Mouse (Mus musculus) granulocyte monocyte progenitor cell, adult 5-6 weeks (primary cell): Measurements from ENCODE around the gene Tmem198. TPM values are rescaled to one million over a fixed set of nuclear protein-coding genes. Genes with fewer than 3 reads are reported as not detected.

Experiments
- ATAC-seq: replicated peaks from 2 replicates; pipeline ENCODE4 v1.8.0; 2016; ENCODE audit warnings: mild to moderate bottlenecking, moderate TSS enrichment, inconsistent platforms; ENCODE audit not compliant: poor library complexity, severe bottlenecking
- total RNA-seq, 2 experiments: library from RNA; stranded (forward) in 1 of 2; stranded (reverse) in 1 of 2; fragments of 200-712, 200-1000 nt in 1 of 2; fragments of >200 nt in 1 of 2; fragmentation: Nextera tagmentation in 1 of 2; gene quantifications; 2 replicates each; pipeline ENCODE4 v1.2.3; 2014 to 2017

The Tmem198 gene
- total RNA-seq, 2 experiments from 2014 or later = not detected

GRCm38 (mm10) chr1:75451900-75452299 is 27.4 kb upstream of the Tmem198 start:
- ATAC-seq = no peak

GRCm38 (mm10) chr1:75455433-75455832 is 23.9 kb upstream of the Tmem198 start:
- ATAC-seq = no peak

GRCm38 (mm10) chr1:75455948-75456347 is 23.4 kb upstream of the Tmem198 start:
- ATAC-seq = no peak

DNA sequence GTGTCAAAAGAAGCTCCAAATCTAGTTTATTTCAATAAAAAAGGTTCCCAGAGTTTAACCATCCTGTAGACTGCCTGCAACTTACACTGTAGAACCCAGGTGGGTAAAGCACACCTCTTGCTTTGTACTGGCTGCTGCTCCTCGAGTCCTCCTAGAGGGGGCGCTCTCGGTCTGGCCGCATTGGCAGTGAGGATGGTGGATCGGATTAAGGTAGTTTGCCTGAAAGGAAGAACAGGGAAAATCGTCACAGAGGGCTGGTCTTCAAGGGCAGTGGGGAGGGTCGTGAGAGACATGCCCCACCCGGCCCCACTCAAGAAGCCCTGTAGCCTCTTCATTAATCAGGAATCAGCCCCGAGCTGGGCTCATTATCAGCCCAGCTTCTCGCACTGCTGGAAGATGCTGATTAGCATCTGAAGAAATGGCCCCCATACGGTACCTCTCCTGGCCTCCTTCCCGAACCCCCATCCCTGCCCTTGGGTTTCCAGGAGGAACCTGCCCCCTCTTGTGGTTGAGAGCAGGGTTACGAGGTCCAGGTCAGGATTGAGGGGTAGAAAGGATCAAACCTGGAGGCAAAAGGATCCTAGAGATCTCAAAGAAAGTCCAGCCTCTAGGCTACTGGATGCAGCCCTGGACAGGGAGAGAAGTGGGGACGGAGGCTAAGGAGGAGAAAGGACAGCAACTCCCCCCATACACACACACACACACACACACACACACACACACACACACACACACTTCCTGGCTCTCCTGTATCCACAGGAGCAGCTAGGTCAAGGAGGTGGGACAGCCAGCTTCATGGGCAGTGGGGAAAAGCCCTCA is 22.4 kb upstream of the Tmem198 start:
- 0 out of 2 replicates have a peak, but pooled peaks have one; percentile 25 for ATAC-seq

DNA sequence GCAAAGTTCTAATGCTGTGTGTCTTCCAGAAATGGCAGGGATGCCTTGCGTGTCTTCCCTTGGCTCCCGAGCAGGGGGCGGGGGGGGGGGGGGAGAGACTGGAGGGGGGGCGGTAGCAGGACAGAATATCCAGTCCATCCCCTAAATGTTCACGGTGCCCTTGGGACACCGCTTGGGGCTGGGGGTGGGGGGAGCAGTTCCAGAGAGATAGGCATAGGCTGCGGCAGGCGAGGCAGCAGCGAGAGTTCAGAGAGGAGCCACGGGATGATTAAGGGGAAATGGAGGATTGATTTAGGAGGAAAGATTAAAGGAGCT is 21.7 kb upstream of the Tmem198 start:
- ATAC-seq = no peak

DNA sequence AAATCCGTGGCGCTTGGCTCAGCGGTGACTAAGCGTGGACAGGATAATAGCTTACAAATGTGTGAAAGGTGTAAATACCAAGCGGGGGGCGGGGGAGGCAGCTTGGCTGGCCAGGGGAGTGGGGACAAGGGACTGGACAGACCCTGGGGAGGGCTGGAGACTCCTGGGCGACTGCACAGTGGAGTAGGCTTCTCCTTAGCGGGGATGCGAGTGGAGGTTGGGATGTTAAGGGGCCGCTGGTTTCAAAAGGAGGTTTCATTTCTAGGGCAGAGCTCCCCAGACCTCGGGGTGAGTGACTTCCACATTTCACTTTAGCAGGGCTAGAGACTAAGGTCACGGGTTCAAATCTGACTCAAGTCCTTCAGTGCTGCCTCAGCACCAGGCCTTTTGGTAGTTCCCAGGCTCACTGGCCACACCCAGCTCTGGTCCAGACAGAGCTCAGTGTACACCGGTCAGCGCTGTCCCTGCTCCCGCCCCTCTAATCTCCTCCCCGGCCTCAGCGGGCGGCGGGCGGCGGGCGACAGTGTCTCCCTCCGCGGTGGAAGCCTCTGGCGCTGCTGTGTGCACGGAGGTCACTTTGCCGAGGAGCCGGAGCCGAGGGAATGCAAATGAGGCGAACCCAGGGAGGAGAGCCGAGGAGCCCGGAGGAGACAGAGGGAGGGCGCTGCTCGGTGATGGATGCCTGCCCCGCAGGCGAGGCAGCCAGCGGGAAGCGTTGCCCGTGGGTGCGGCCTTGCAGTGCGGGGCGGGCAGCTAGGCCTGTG is 21.1 kb upstream of the Tmem198 start:
- ATAC-seq = peak; percentile 35

DNA sequence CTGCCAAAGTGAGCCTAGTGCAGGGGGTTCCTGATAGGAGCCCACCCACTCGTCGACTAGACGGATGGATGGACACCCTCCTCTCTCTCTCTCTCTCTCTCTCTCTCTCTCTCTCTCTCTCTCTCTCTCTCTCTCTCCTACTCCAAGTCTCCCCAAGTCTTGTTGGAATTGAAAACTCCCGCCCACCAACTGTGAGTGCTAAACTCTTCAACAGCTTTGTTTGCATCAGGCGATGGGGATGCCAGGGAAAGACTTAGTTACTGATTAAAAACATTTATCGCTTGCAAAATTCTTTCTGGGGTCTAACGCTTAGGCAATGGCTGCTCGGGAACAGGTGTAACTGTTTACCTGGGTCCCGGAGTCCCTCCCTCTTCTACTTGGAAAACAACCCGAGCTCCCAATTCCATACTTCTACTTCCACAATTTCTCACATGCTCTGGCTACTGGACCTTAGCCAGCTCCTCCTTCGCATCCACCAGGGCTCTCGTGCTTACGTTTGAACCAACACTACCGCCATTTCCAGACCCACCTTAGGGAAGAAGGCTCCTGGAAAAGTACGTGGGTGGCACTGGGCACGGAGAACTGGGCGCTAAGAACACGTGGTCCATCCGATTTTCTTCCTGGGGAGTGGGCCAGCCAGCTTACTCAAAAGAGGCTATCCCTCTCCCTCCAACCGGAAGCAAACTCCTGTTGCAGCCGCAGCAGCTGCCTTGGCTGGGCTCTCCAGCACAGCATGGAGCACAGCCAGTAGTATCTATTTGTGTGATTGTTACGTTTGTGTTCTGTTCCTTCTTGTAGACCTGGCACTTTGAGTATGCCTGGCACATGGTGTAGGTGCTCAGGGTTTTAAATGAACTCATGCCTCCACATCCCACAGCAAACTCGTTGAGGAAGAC is 20.3 kb upstream of the Tmem198 start:
- ATAC-seq = no peak

GRCm38 (mm10) chr1:75460297-75460696 is 19.0 kb upstream of the Tmem198 start:
- no peak for ATAC-seq

DNA sequence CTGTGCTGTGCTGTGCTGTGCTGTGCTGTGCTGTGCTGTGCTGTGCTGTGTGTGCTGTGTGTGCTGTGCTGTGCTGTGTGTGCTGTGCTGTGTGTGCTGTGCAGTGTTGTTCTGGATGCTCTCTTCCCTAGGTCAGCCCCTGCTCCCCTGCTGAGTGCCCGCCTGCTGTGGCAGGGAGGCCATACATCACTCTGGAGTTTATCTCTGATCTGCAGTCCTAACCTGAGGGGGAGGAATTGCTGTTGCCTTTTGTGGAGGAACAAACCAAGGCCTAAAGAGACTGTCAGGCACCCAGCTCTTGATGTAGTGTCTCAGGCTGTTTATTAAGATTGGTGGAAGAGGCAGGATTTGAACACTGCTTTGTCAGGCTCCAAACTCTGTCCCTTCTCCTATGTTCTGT is 16.7 kb upstream of the Tmem198 start:
- no peak for ATAC-seq

DNA sequence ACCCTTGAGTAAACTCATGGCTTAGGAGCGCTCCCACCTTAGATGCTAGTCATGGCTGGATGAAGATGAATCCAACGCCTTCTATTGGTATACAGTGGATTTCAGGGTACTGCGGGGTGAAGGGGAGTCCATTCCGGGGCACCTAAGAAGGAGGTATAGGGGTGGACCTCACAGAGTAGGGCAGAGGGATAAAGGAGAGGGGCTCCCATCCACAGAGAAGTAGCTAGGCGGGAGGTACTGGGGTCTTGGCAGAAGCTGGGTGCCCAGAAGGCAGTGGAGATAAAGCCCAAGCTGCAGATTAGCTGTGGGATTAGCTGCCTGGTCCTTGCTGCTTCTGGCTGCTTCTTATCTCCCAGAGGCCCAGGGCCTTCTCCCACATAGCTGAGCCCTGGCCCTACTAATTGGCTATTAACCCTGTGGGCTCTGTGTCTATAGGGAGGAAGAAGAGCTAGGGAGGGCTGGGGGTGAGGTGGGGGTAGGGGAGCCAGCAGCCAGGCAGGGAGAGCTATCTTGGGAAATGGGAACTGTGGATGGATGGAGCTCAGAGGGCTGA is 15.6 kb upstream of the Tmem198 start:
- no peak for ATAC-seq

DNA sequence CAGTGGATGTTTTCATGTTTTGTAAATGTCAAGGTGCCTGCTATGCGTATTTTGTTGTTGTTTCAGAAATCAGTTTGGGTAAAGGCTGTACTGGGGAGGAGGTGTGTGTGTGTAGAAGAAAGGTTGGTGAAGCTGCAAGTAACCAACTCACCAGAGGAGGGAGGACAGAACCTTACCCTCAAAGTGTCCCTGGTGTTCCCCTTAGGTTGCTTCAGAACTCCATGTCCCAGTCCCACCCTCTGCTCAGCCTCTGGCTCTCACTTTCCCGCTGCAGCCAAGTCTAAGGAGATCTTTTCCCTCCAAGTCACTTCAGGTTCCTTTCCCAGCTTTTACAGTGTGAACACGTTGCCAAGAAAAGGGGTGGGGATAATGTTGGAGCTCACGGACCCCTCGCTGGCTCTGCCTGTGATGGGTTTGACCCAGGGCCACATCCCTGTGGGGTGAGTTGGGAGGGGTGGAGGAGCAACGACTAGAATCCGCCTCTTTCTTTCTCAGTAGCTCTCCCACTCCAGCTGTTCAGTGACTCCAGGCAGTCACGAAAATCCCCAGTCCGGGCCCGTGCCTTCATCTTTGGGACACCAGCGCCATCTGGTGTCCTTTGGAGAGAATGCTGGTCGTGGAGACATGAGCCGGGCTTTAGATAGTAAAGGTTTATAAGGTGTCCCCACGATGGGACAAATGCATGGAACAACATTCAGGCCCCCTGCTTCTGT is 12.0 kb upstream of the Tmem198 start:
- peak; percentile 84 for ATAC-seq

- ATAC-seq = no peak
These were observed 10.0 kb upstream of the Tmem198 start for GRCm38 (mm10) chr1:75469287-75469825.

GRCm38 (mm10) chr1:75476441-75476840 is 2.9 kb upstream of the Tmem198 start:
- ATAC-seq = no peak

- ATAC-seq = peak; percentile 44
These were observed 1.9 kb upstream of the Tmem198 start for GRCm38 (mm10) chr1:75477264-75477965.

GRCm38 (mm10) chr1:75477966-75478290 is 1.4 kb upstream of the Tmem198 start:
- no peak for ATAC-seq

DNA sequence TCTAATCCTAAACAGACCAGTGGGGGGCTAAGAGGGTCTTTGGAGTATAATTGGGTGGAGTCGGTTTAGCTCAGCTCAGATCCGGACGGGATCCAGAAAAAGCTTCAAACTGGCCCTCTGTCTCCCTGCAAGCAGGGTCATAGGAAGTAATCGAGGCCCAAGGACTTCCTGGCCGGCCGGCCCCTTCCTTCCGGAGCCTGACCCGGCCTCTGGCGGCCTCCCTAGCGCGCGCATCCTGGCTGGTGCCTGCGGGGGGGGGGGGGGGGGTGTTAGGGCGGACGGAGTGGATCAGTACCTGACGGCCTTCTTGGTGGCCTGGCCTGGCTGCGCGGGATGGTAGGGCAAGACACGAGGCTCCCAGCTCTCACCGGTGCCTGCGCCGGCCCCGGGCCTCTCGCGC is 835 bp upstream of the Tmem198 start:
- ATAC-seq = 0 out of 2 replicates have a peak, but pooled peaks have one; percentile 15

DNA sequence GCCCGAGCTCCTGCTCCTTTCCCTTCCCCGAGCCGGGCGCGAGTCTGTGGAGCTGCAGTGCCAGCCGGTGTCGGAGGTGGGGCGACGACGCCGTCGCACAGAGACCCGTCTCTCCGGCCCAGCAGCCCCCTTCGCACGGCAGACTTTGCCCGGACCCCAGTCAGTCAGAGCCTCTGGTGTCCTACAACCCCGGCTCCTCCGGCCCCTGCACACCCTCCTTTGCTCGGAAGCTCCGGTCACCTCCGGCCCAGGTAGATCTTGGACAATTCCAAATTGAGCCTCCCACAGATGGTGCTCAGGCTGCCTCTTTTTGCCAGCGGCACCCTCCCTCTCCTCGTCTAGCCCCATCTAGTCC is 280 bp downstream of the Tmem198 start:
- ATAC-seq = no peak

GRCm38 (mm10) chr1:75480036-75480435 is 704 bp downstream of the Tmem198 start:
- no peak for ATAC-seq

DNA sequence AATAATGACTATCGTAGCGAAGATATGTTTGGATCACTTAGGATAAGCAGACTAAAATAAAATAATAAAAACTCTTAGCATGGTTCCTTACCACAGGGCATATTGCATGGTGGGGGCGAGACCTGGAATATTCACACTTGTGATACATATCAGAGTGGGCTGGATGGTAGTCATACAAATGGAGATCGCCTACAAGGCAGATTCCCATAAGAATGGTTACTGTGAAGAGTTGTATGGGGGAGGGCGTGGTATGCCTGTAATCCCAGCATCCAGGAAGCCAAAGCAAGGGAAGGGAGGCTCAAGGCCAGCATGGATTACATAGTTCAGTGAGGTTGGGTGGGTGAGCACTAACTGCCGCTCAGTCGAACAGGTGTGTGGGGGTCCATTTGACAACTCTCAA is 1.4 kb downstream of the Tmem198 start:
- ATAC-seq = no peak
